Mouse (Mus musculus) lung, adult 18-20 months (tissue): ENCODE data around the gene Mrpl52.
A peak's percentile ranks its signal among the peaks of the same experiment; 100 is the strongest.

ENCODE experiments used
- DNase-seq, 2 experiments: peaks; one replicate each; pipeline ENCODE4 v3.0.0; 2022; ENCODE audit warnings: mixed read lengths in 2 of 2

Gene Mrpl52

DNA sequence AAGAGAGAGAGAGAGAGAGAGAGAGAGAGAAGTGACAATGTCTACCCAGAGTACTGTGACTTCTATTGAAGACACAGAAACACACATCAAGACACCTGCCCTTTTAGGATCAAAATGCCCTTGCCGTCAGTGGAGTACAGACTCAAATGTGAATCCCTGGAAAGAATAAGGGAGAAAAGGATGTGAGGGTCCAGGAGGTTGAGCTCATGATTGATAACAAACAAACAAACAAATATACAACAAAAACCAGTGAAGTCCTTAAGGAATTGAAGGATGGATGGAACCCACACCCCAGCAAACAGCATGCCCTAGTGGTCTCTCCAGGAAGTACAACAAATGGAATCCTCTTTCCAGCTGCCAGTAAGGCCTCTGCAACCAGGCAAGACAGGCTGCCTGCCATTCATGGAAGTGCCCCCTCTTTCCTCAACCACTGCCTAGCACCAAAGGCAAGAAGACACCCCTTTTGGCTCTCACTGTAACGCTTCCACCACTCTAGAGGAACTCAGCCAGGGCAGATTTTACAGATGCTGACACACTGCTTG is 14.0 kb upstream of the Mrpl52 start:
- DNase-seq: peak; percentile 50 to 71

DNA sequence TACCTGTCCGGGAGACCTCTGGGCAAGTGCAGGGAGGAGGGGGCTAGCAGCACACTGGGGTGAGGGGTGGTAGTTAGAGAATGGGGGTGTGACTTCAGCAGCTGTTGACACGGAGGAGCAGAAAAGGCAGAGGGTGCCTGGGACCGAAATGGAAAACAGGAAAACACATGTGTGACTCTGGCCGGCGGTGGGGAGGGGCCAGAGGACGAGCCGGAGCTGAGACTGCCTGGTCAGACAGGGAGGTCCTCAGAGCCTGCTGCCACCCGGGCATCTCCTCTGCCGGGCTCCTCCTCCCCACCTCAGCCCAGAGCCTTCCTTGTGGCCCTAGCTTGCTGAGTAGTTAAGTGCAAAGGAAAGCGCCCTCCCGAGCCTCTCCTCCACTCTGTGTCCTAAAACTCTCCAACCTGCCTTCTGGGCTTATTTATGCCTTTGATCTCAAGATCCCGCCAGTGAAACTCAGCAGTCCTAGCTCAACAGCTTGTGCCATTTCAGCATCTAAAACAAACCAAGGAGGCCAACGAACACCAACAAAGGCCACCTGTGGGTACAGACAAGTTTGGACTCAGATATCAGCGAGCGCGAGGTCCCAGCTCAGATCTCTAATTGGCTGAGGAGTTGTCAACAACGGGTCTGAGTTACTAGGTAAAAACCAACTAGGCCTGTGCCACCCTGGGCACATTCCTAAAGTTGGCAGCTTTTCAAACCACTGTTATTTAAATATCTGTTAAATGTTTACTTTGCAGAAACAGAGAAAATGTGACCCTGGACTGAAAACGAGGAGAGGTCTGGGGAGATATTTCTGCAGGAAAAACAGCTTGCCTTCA is 12.6 kb upstream of the Mrpl52 start:
- peak; percentile 55 to 71 for DNase-seq

DNA sequence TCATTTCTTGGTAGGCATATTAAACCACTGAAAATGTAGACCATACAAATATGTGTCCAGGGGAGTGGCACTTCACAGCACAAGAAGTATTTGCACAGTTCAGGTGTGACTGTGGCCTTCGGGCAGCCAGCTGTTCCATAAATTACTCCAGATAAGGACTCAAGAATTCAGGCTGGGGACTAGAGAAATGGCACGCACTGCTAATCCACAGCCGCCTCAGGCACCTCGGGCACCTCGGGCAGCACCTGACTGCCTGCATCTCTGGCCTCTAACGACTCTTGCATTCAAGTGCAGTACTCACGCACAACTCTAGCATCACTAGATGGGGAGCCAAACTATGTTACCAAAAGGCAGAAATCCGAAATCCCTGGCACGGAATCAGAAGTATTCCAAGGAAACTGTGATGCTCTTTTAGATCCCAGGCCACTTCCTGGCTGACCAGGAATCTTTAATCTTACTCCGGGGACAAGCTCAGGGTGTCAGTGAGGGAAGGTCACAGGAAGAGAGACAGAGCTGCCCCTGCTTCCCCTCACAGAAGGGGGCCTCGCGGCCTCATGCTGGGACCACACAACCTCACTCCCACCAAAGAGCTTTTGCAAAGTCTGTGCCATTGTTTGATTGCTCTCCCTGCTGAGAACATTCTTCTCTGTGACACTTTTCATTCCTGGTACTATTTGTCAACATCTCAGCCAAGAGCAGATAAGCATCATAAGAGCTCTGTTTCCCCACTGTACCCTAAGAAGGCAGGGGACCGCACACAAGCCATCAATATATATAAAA is 11.3 kb upstream of the Mrpl52 start:
- peak; percentile 43 to 59 for DNase-seq

DNA sequence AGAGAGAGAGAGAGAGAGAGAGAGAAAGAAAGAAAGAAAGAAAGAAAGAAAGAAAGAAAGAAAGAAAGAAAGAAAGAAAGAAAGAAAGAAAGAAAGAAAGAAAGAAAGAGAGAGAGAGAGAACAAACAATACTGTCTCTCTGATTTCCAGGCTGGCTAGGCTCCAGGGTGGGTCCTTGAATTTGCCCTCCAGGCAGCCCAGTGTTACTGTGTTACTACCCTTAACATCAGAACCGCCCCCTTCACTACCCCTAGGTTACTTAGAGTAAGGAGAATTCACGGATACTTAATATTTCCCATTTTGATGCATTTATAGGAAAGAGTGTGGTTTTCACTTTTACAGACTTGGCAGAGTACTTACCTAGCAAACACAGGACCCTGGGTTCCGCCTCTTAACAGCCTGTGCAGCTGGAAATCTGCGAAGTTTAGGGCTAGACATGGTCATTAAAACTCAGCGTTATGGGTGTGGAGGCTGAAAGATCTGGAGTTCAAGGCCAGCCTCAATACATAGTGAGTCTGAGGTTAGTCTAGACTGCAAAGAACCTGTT is 10.4 kb upstream of the Mrpl52 start:
- no peak for DNase-seq

DNA sequence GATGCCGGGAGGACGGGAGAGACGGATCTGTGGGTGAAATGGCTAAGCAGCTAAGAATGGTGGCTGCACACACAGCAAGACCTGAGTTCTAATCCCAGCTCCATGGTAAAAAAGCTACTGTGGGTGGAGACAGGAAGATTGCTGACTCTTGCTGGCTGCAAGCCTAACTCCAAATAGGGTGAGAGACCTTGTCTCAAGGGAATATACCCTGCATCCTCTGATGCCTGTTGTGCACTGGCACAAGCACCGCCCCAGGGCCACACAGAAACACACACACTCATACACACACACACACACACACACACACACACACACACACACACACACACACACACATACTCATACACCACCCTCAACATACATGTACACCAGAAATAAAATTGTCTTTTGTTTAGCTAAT is 9.9 kb upstream of the Mrpl52 start:
- no peak for DNase-seq

DNA sequence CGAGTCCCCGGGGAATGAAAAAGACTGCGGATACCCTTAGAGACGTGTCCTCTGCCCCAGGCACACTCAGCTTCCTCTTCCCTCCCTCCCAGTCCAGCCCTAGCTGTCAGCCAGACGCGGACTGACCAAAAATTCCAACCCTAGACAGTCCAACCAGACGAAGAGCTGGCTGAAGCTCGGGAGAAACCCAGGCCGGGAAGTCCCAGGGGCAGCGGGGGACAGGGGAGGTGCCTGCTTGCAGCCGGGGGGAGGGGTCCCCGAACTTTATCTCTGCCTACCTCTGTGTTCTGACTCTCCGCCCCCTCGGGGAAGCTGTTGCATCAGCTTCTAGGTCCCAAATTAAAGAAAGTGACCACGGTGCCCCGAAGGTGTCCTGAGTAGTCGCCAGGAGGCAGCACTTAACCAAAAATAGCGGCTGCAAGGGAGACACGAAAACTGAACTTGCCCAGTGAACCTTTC is 9.1 kb upstream of the Mrpl52 start, which contains the start of gene Slc7a7:
TSS of gene Slc7a7 (minus strand) at position 158 of the 459 bp plus-strand sequence.
- peak in 1 of 2 experiments; percentile 45 for DNase-seq

DNA sequence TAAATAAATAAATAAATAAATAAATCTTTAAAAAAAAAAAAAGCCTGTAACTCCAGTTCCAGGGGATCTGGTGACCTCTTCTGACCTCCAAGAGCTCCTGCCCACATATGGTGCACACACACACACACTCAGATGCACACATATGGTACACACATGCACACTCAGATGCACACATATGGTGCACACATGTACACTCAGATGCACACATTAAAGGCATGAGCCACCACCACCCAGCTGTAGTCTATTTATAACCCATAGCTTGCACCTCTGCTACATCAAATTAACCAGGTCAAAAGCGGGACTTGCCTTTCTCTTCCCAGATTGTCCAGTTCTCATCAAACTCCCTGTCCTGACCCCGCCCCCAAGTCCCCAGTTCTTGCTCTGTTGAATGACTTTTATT is 5.7 kb upstream of the Mrpl52 start:
- no peak for DNase-seq

DNA sequence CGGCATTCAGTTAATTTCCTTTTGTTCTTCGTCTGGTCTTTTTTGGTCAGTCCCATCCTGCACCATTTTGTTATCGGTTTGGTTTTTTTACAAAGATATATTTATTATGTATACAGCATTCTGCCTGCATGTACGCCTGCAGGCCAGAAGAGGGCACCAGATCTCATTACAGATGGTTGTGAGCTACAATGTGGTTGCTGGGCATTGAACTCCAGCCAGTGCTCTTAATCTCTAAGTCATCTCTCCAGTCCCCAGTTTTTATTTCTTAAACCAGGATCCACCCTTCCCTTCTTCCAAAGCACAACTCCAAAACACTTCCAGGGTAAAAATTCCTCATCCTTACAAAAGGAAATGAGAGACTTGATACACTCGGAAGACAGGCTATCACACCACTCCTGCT is 3.3 kb upstream of the Mrpl52 start:
- no peak for DNase-seq

DNA sequence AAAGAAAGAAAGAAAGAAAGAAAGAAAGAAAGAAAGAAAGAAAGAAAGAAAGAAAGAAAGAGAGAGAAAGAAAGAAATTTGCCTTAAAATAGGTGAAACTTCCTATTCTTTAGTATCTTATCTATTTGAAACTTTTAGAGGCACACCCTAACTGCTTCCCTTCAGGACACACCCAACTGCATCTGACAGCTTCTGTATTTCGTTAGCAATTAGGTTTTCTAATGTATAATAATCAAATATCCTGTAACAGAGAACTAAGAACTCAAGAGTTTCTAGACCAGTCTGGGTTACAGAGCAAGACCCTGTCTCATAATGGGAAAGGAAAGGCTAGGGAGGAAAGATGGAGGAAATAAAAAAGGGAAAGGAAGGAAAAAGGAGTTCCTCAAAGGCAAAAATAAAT is 2.1 kb upstream of the Mrpl52 start:
- no peak for DNase-seq

DNA sequence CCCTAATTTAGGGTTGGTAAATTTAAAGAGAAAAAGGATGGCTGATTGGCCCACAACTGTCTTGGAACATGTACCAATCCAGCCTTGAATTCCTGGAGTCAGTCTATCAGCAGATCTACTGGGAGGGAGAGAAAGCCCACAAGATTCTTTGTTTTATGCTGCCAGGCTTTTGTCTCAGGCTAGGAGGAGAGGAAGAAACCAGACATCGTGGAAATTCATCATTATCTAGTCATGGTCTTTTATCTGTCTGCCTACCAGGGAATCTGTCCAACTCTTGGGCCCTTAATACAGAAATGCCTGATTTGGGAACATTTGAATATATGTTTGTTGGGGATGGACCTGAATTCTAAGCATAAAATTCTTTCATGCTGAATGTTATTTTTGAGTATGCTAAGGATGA is 1.2 kb upstream of the Mrpl52 start:
- no peak for DNase-seq

DNA sequence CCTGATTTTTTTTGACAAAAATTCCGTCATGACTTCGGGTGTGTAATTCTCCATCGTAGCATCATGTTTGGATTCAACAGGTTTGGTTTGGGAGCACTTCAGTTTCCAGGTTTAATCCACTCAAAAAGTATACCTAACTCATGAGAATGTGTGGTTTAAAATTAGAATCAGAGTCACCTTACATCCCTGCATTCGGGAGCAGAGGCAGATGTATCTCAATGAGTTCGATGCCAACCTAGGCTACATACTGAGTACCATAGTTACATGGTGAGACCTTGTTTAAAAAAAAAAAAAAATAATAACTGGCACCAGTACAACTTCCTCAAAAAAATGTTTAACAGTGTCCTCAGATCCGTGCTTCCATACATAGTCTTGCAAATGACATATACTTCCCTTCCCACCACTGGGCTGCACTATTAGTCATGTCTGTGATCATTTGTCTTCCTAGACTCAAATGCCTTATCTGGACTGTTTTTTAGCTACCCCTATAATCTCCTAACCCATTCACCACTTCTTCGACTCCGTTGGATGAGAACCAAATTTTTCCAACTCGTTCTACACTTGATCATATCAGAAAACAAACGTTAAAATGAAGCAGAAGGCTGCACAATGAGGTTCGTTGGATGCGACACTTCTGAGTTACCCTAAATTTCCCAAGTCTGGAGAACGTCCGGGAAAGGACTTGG is 563 bp upstream of the Mrpl52 start:
- no peak for DNase-seq

DNA sequence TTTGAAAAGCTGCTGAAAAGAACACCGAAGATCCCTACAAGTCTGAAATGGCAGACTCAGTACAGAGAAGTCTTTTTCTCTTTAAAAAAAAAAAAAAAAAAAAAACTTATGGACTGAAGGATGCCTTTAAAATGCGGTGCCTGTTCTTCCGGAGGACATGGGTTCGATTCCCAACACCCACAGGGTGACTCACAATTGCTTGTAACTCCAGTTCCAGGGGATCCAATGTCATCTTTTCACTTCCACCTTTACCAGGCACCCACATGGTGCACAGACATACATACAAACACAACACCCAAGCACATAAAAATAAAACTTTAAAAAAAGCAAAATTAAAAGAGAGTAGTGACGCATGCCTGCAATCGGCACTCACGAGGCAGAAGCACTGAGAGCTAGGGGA is 987 bp downstream of the Mrpl52 start:
- no peak for DNase-seq

DNA sequence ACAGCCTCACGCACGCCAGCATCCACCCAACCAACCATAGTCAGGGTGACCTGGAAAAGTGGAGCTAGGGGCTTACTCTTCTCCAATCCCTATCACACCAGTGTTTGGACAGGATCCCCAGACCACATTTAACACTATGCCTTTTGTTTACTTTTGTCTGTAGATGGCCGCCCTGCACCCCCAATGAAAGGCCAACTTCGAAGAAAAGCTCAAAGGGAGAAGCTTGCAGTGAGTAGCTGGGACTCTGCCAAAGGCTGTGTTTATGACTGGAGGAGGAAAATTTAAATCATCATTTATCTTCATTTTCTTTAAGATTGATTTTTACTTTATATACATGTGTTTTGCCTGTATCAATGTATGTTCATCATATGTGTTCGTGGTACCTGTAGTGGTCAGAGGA is 1.7 kb downstream of the Mrpl52 start:
- DNase-seq: no peak

DNA sequence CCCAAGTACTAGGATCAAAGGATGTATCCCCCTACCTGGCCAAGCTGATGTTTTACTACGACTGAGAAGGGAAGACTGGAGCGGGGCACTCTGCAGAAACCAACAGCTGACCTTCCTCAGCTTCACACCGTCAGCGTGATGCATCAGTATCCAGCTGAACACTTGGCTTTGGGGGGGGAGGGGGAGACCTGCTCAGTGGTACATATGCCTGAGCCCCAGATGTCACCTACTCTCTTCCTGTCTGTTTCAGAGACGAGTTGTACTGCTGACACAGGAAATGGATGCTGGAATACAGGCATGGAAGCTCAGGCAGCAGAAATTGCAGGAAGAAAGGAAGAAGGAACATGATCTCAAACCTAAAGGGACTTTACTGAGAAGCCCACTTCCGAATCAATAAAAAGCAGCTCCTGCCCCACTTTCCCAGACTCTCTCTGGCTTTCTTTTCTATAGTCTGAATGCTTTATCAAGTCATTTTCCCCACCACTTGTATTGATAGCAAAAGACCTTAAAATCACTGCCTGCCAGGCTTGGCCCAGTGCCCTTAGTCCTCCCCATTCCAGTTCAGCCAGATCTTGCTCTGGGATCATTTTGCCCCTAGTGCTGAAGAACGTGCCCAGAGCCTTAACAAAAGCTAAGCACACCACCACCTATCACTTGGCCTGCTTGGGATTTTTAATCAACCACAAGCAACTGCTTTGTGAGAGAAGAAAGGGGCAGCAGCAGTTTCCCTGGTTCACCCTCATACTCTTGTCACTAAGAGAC is 2.8 kb downstream of the Mrpl52 start:
- DNase-seq: no peak

DNA sequence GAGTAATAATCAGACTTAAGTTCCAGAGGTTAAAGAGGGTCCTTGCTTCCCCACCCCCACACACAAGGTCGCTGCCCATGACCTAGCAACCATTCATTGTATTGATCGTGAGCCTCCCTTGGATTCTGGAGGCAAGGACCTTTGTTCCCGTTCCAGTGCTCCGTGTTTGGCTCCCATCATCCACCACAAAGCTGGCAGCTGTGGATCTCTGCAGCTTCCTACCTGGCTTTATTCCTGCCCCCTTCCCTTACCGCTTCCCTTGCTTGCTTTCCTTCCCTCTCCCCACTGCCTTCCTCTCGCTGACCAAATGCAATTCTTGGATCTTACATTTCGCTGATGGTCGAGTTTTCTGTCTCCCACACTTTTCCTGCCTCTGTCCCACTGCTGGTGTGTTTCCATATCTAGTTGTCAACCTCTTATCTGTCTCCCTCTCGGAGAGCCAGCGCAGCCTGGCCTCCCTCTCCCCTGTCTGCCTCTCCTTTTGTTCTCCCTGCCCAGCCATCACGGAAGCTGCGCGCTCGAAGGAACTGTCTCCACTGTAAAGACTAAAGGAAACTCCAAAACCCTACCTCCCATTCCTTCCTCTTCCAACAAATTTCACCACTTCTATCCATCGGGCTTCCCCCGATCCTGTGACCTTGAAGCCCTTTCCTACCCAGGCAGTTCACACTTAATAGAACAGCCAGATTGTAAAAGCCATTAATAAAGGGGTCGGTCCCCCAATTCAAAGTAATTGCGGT is 3.9 kb downstream of the Mrpl52 start:
- DNase-seq: no peak

DNA sequence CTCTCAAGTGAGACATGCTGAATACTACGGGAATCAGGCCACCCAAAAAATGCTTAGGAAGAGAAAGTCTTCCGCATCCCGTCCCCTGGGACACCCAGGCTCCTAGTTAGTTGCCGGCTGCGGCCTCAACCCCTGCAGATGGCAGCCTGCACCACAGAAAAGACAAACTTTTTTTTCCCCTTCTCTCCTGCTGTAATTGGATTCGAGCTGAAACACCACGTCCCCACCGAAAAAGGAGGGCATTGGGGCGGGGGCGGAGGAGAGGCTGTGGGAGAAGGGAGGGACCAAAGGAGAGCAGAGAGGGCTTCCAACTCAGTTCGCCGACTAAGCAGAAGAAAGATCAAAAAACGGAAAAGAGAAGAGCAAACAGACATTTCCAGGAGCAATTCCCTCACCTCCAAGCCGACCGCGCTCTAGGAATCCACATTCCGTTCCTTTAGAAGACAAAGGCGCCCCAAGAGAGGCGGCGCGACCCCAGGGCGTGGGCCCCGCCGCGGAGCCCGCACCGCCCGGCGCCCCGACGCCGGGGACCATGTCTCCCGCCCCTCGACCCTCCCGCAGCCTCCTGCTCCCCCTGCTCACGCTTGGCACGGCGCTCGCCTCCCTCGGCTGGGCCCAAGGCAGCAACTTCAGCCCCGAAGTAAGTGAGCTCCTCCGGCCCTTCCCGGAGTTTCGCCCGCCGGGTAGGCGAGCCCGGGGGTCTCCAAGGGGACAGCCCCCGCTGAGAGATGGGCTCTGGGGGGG is 4.8 kb downstream of the Mrpl52 start, which contains the start of gene Mmp14:
TSS of gene Mmp14 (plus strand) at position 279 of the 744 bp plus-strand sequence.
- peak; percentile 67 to 79 for DNase-seq

DNA sequence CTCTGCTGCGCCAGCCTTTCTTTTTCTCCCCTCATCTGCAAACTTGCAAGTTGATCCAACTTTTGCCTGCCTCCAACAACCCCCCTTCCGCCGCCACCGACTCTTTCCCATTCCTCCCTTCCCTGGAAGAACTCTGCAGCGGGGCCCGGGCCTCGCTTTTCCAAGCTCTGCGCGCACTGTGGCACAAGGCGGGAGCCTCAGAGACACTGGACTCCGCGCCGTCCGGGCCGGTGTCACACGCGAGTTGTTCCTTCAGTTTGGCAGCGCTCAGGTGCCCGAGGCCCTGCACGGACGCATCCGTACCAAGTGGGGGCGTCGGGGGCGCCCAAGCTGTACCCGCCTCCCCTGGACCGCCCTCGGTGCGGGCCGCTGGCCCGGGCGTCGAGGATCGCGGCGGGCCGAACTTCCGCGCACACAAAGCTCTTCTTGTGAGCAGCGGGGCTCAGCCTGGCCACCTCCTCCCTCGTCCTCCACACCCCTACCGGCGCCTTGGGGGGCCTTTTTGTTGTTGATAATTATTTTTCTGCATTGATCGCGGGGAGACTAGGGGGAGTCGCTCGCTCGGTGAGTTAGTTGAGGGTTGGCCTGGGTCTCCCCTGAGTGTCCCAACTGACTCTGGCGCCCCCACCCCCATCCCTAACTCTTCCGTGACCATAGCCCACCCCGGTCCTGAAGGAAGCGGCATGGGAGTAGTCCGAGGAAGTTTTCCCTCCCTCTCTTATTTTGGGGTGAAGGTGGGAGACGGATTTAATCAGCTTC is 5.5 kb downstream of the Mrpl52 start:
- peak; percentile 34 to 40 for DNase-seq

DNA sequence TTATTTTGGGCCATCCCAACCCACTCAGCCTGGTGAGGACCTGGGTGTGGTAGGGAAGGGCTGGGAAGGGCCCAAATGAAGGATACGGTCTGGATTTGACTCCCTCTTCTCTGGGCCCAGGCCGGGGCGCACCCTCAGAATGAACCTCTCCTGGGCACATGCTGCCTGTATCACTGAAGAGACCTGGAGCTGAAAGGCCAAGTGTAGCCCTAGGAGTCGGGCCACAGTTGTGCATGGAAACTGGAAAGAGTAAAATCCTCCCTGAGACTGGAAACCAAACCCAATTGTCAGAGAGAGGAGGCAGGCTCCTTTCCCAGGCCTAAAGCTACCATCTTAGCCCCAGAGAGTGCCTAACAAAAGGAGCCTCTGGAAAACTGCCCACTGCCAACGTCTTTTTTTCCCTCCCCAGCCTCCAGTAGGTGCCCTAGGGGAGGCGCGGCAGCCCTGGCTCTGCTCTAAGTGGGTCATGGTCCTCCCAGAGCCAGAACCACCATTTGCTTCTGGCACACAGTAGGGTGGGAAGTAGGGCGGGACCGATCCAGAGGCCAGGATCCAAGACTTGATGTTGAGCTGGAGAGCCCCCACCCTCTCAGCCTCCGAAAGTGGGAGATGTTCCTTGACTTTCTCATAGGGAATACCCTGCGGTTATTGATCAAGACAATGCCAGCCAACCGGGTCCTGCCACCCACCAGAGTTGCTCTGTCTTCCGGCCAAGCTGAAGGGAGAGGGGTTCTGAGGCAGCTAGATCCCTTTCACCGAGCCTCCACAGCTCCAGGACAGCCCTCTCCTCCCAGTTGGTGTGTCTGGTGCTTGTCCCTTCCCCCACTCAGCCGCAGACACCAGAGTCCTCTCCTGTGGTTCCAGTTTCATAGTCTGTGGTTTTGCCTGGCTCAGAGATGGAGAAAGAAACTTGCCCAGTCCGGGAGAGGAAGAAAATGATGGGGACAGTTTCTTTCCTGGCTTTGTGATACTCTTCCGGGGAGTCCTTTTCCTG is 6.4 kb downstream of the Mrpl52 start:
- peak in 1 of 2 experiments; percentile 33 for DNase-seq
